Mouse (Mus musculus) intestine, embryonic 14.5 days (tissue): Measurements from ENCODE around the gene Slc11a1. TPM values are rescaled to one million over a fixed set of nuclear protein-coding genes. Genes with fewer than 3 reads are reported as not detected.

ENCODE experiments used
- ATAC-seq: fragments of 200-750 bp; cut with Nextera tagmentation; replicated peaks from 2 replicates; pipeline ENCODE4 v1.8.0; 2017; ENCODE audit warnings: low read depth, moderate number of reproducible peaks, moderate TSS enrichment, moderate library complexity; ENCODE audit not compliant: low FRiP score, low TSS enrichment
- DNase-seq: peaks from one replicate; pipeline ENCODE4 v3.0.0-alpha.2; 2018; ENCODE audit warnings: low spot score
- H3K27ac ChIP-seq: fragments of 300-500 bp; sonication (generic); 2 replicates; pipeline ENCODE4 v1.5.1; 2014; ENCODE audit warnings: low read depth, mild to moderate bottlenecking, control low read depth
- H3K27me3 ChIP-seq: fragments of 300-500 bp; sonication (generic); replicated peaks from 2 replicates; pipeline ENCODE4 v1.6.1; 2014; ENCODE audit warnings: low read length, control low read depth; ENCODE audit not compliant: control insufficient read depth, insufficient read depth
- H3K36me3 ChIP-seq: fragments of 300-500 bp; sonication (generic); 2 replicates; pipeline ENCODE4 v1.6.1; 2014; ENCODE audit warnings: low read length, control low read depth; ENCODE audit not compliant: control insufficient read depth, insufficient read depth
- H3K4me1 ChIP-seq: fragments of 300-500 bp; sonication (generic); replicated peaks from 2 replicates; pipeline ENCODE4 v1.6.1; 2014; ENCODE audit warnings: low read length, control low read depth, mixed read lengths; ENCODE audit not compliant: control insufficient read depth, insufficient read depth
- H3K4me2 ChIP-seq: fragments of 300-500 bp; sonication (generic); 2 replicates; pipeline ENCODE4 v1.6.1; 2014; ENCODE audit warnings: low read length
- H3K4me3 ChIP-seq: fragments of 300-500 bp; sonication (generic); 2 replicates; pipeline ENCODE4 v1.5.1; 2014; ENCODE audit warnings: low read depth, low read length, control low read depth, mixed read lengths
- H3K9ac ChIP-seq: fragments of 300-500 bp; sonication (generic); 2 replicates; pipeline ENCODE4 v1.6.1; 2014; ENCODE audit warnings: mild to moderate bottlenecking, low read length
- H3K9me3 ChIP-seq: fragments of 300-500 bp; sonication (generic); 2 replicates; pipeline ENCODE4 v1.6.1; 2016; ENCODE audit warnings: low read length, control low read depth; ENCODE audit not compliant: control insufficient read depth
- WGBS: fragments of 180-500 bp; shearing (Covaris S2); extraction: QIAGEN DNeasy Blood & Tissue Kit; methylation state at CpG from one replicate; pipeline ENCODE4 v1.1.7; 2014; 5-methylcytosine and 5-hydroxymethylcytosine counted together
- microRNA counts: library from miRNA; unstranded; fragments of <30 nt; microRNA quantifications from one replicate; lab custom pipeline; 2016
- microRNA-seq: library from miRNA; unstranded; fragments of <30 nt; microRNA quantifications from one replicate; pipeline ENCODE4, GENCODE M21; 2016
- polyA plus RNA-seq: library from polyadenylated mRNA; unstranded; fragments of >200 nt; fragmentation: Nextera tagmentation; extraction: Ambion mirVana; gene quantifications from 2 replicates; pipeline ENCODE4 v1.2.1, GENCODE M21; 2014

The Slc11a1 gene
- polyA plus RNA-seq, 1 experiment from 2014 or later: 5.9 TPM

DNA sequence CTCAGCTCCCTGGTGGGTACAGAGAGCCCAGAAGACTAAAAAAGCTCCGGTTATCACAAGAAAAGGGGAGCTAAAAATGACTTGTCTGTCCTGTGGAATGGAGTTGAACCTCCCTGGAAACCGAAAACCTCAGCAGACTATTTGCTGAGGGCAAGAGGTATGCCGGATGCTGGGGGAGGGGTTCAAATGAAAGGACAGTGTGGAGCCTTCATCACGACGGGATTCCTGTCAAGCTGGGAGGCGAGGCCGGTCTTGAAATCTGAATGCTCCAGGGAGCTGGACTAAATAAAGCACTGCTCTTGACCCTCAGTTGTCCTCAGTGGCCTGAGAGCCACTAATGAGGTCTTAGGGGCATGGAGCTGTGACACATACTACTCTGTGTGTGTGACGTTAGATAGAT is 48.2 kb downstream of the Slc11a1 start:
- Histone ChIP-seq H3K27ac (no peak overlapping the region), H3K36me3 (0 out of 2 replicates have a peak, but pooled peaks cover 4% of the 10 kb centered on the region), H3K4me1 (peaks cover 4% of the 10 kb centered on the region), H3K9me3 (no peaks in the 10 kb centered on the region), H3K27me3 (no peaks in the 10 kb centered on the region), H3K4me3 (no peak overlapping the region), H3K9ac (no peak overlapping the region), H3K4me2 (no peak overlapping the region)
- DNase-seq: no peak
- 39% methylated on average over 8 of the region's 8 CpGs for WGBS
- ATAC-seq: no peak

DNA sequence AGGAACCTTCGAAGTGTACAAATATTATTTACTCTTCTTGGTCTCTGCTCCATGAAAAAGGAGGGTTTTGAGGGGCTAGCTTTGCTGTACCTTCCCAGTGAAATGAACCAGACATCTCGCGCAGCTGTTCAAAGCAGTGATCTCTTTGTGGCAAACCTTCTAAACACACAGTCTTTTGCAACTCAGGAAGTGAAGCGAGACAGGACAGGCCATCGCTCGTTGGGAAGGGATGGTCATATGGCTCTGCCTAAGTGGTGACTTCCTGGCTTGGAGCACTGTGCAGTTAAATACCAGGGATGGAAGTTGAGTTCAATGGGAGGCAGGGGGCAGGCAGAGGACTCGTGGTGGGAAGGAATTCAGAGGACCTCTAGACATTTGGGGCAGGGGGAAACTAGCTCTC is 50.9 kb downstream of the Slc11a1 start:
- Histone ChIP-seq H3K27me3 (no peaks in the 10 kb centered on the region), H3K36me3 (0 out of 2 replicates have a peak, but pooled peaks cover 4% of the 10 kb centered on the region), H3K9ac (no peak overlapping the region), H3K4me2 (no peak overlapping the region), H3K27ac (no peak overlapping the region), H3K9me3 (no peaks in the 10 kb centered on the region), H3K4me3 (no peak overlapping the region), H3K4me1 (peaks cover 4% of the 10 kb centered on the region)
- DNase-seq (no peak), ATAC-seq (no peak)
- 41% methylated on average over 7 of the region's 7 CpGs for WGBS

DNA sequence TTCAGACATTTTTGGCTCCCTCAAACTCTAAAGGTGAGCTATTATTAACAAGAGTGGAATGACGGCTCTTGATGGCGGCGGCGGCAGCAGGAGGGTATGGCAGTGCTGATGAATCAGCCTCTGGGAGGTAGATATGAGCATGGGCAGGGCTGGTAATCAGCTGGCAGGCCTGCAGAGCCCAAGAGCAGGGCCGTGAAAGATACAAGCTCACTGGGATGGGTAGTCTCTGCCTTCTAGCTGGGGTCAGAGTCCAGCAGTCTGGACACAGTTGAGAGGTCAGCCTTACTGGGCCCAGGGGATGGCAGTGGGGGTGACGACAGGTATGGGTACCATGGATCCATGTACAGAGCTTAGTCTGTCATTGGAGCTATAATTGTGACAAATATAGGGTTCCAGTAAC is 58.2 kb downstream of the Slc11a1 start:
- WGBS: 89% methylated on average over 6 of the region's 6 CpGs
- H3K27ac ChIP-seq: no peak overlapping the region
- no peaks in the 10 kb centered on the region for H3K27me3 ChIP-seq
- ATAC-seq: no peak
- no peaks in the 10 kb centered on the region; the same call in 1 of the 2 replicates for H3K4me1 ChIP-seq
- no peaks in the 10 kb centered on the region for H3K9me3 ChIP-seq
- no peak overlapping the region for H3K9ac ChIP-seq
- DNase-seq: no peak
- H3K36me3 ChIP-seq: peaks cover 57% of the 10 kb centered on the region
- no peak overlapping the region for H3K4me2 ChIP-seq
- no peak overlapping the region for H3K4me3 ChIP-seq

DNA sequence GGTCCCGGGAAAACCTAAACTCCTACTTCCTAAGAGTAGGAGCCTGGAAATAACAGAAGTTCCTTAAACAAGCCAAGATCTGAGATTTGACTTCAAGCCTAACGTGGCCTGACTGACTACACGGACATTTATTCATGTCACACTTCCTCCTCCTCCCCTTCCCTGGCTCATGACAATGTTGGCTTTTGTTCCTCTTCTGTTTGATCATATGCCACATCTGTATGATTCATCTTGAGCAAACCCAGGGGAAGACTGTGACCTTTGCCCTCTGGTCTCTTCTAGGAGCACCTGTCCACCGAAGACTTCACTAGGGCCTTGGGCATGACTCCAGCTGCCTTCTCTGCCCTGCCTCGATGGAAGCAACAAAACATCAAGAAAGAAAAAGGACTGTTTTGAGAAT is 59.6 kb downstream of the Slc11a1 start:
- Histone ChIP-seq H3K9ac (no peak overlapping the region), H3K4me1 (no peaks in the 10 kb centered on the region; the same call in 1 of the 2 replicates), H3K27ac (peak overlapping the region; percentile 62; the same call in 1 of the 2 replicates), H3K4me2 (no peak overlapping the region), H3K4me3 (no peak overlapping the region), H3K9me3 (no peaks in the 10 kb centered on the region), H3K36me3 (peaks cover 70% of the 10 kb centered on the region), H3K27me3 (no peaks in the 10 kb centered on the region)
- peak; percentile 30 for ATAC-seq
- DNase-seq: no peak
- 45% methylated on average over 5 of the region's 5 CpGs for WGBS

DNA sequence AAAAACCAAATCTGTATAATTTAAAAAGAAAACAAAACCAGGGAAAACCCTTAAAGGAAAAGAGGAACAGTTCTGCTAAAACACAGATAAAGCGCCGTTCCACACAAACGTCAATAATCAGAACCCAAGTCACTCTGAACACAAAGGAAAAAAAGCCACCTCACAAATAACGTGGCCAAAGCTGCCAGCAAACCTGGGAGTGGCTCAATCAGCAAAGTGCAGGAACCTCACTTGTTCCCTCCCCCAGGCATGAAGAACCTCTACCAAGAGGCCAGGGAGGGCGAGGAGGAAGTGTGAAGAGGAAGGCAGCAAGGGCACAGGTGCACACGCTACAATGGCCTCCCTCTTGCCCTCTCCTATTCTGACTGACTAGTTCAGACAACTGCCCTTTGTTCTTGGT is 60.6 kb downstream of the Slc11a1 start:
- no peaks in the 10 kb centered on the region for H3K9me3 ChIP-seq
- peaks cover 80% of the 10 kb centered on the region for H3K36me3 ChIP-seq
- H3K9ac ChIP-seq: no peak overlapping the region
- H3K4me2 ChIP-seq: no peak overlapping the region
- no peaks in the 10 kb centered on the region; the same call in 1 of the 2 replicates for H3K4me1 ChIP-seq
- no peak overlapping the region for H3K4me3 ChIP-seq
- 74% methylated on average over 5 of the region's 6 CpGs for WGBS
- H3K27me3 ChIP-seq: no peaks in the 10 kb centered on the region
- H3K27ac ChIP-seq: no peak overlapping the region
- no peak for DNase-seq
- ATAC-seq: no peak

MicroRNAs encoded within 50 kb of the gene (microRNA counts, 519-probe panel; counts per million panel counts)
- 4,358 counts per million, percentile 70 among the panel's probes with 10 or more counts for microRNA mmu-miR-26b (lab: Ali Mortazavi, UCI)

Small RNAs within 50 kb of the gene (microRNA-seq; reads per million reads assigned to microRNA genes)
- gene Mir26b: 40,992 reads per million, percentile 99 among the genes with 10 or more reads in this experiment

Other genes starting within 250 kb of the Slc11a1 start
- gene Rufy4, start 249.7 kb upstream of the Slc11a1 start, polyA plus RNA-seq: 0.08 and 0.42 TPM in 2 replicates
- gene Cxcr2, start 221.2 kb upstream of the Slc11a1 start, polyA plus RNA-seq: 0.15 and 0.19 TPM in 2 replicates
- gene Cxcr1, start 180.6 kb upstream of the Slc11a1 start, polyA plus RNA-seq: not detected in 2 replicates
- 436 and 457 TPM in 2 replicates for gene Arpc2, start 139.1 kb upstream of the Slc11a1 start, polyA plus RNA-seq
- 9.1 and 10.7 TPM in 2 replicates for gene Gpbar1, start 96.6 kb upstream of the Slc11a1 start, polyA plus RNA-seq
- gene Aamp, start 90.5 kb upstream of the Slc11a1 start, polyA plus RNA-seq: 252 and 269 TPM in 2 replicates
- 139 and 142 TPM in 2 replicates for gene Pnkd, start 90.3 kb upstream of the Slc11a1 start, polyA plus RNA-seq
- gene Tmbim1, start 69.6 kb upstream of the Slc11a1 start, polyA plus RNA-seq: 36.4 and 42.6 TPM in 2 replicates
- gene Catip, start 13.1 kb upstream of the Slc11a1 start, polyA plus RNA-seq: 0.60 and 0.82 TPM in 2 replicates
- 86.8 and 87.1 TPM in 2 replicates for gene Ctdsp1, start 16.3 kb downstream of the Slc11a1 start, polyA plus RNA-seq
- gene Vil1, start 34.2 kb downstream of the Slc11a1 start, polyA plus RNA-seq: 58.1 and 64.7 TPM in 2 replicates
- 76.8 and 77.8 TPM in 2 replicates for gene Cnot9, start 130.9 kb downstream of the Slc11a1 start, polyA plus RNA-seq
- 0.39 and 0.69 TPM in 2 replicates for gene Plcd4, start 167.7 kb downstream of the Slc11a1 start, polyA plus RNA-seq
- gene Usp37, start 169.1 kb downstream of the Slc11a1 start, polyA plus RNA-seq: 34.8 and 40.6 TPM in 2 replicates
- 6.8 and 7.4 TPM in 2 replicates for gene Zfp142, start 213.1 kb downstream of the Slc11a1 start, polyA plus RNA-seq
- gene Bcs1l, start 213.1 kb downstream of the Slc11a1 start, polyA plus RNA-seq: 20.1 and 23.4 TPM in 2 replicates
- 7.5 and 7.9 TPM in 2 replicates for gene Rnf25, start 226.2 kb downstream of the Slc11a1 start, polyA plus RNA-seq
- 5.1 TPM in 2 replicates for gene Stk36, start 226.2 kb downstream of the Slc11a1 start, polyA plus RNA-seq